Mouse (Mus musculus) liver, adult 2 months (tissue): Measurements from ENCODE around the gene Sfr1.

Experiments used
- CTCF ChIP-seq: fragments of 200-500 bp; IDR thresholded peaks from 2 replicates; pipeline ENCODE4 v1.5.1; 2011; ENCODE audit warnings: low read depth, low read length, control low read depth
- POLR2A ChIP-seq: fragments of 200-500 bp; IDR thresholded peaks from 2 replicates; pipeline ENCODE4 v1.6.1; 2011; ENCODE audit warnings: low read length, control low read depth; ENCODE audit not compliant: insufficient read depth; ENCODE audit errors: extremely low read depth

DNA sequence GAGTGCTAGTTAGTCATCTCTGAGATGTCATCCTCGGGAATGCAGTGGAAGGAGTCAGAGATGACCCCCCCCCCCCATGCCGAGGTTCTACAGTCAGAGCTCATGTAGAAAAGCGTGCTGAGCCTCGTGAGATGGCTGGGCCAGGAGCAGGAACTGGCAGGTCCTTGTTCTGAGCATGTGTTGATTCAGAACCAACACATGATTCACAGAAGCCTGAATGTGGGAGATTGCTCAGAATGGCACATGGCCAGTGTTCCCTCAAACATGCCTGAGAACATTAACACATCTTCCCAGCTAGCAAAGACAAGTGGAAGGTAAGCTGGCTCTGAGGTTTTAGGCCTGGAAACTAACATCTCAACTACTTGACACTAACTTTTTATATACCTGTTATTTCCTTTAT, 21.1 kb upstream of the Sfr1 start:
- no peak for TF ChIP-seq CTCF
- TF ChIP-seq POLR2A: no peak
